Mouse (Mus musculus): Measurements from ENCODE around the gene Nhsl1. TPM values are rescaled to one million over a fixed set of nuclear protein-coding genes. Genes with fewer than 3 reads are reported as not detected.
A peak's percentile ranks its signal among the peaks of the same experiment; 100 is the strongest.

Gene Nhsl1
- polyA plus RNA-seq, 1 experiment from 2014 or later, result 9.3 TPM

DNA sequence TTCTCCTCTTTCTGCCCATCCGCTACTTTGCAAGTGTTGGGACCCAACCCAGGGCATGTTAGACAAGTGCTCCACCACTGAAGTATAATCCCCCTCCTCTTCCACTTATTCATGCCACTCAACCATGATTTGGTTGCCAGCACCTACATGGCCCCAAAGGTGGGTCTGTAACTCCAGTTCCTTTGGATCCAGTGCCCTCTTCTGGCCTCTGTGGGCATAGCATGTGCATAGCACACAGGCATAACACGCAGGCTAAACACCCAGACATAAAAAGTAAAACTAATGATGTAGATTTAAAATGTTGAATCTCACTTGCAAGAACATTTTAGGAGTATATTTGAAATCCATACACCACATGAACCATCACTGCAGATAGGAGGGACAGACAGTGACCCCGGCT lies 110.7 kb downstream of the Nhsl1 start:
- ATAC-seq (ENCODE audit: low FRiP score, low TSS enrichment), result no peak
- H3K4me3 ChIP-seq (ENCODE audit: low read length), result no peak overlapping the region
- no peak overlapping the region for H3K9ac ChIP-seq (replicated peaks; ENCODE audit: low read length)
- no peak overlapping the region for H3K4me2 ChIP-seq (replicated peaks; ENCODE audit: low read depth, low read length)
- H3K36me3 ChIP-seq (ENCODE audit: insufficient read depth, low read length), result peaks cover 9% of the 10 kb centered on the region
- no peaks in the 10 kb centered on the region for H3K27me3 ChIP-seq (ENCODE audit: insufficient read depth, low read length)
- peak overlapping the region; percentile 70; the same call in 1 of the 2 replicates for H3K27ac ChIP-seq (ENCODE audit: low read length)
- H3K9me3 ChIP-seq (ENCODE audit: low read length), result peaks cover 7% of the 10 kb centered on the region
- peaks cover 15% of the 10 kb centered on the region for H3K4me1 ChIP-seq (ENCODE audit: insufficient read depth, low read length)
- WGBS, result 86% methylated on average over 3 of the region's 3 CpGs

DNA sequence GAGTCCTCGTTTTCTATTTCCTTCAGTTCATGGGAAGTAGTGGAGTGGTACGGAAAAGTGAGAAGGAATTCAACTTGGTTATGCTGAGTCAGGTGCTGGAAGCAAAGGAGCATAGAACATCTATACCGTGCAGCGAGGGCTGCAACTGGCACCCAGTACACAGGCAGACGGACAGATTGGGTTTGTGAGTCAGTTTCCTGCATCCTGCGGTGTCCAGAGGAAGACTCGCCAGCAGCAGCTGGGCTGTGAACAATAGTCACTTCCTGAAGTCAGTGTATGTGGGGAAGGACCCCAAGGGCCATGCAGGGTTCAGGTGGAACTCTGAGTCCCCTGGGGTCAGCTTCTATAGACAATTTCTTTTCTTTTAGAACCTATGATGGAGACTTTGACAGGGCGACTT lies 111.4 kb downstream of the Nhsl1 start:
- ATAC-seq (ENCODE audit: low FRiP score, low TSS enrichment), result peak; percentile 74
- 62% methylated on average over 8 of the region's 8 CpGs for WGBS
- Histone ChIP-seq H3K9me3 (ENCODE audit: low read length) (peaks cover 7% of the 10 kb centered on the region), H3K4me1 (ENCODE audit: insufficient read depth, low read length) (peaks cover 15% of the 10 kb centered on the region), H3K27me3 (ENCODE audit: insufficient read depth, low read length) (no peaks in the 10 kb centered on the region), H3K4me2 (replicated peaks; ENCODE audit: low read depth, low read length) (0 out of 2 replicates have a peak overlapping the region, but pooled peaks have one; percentile 58), H3K4me3 (ENCODE audit: low read length) (no peak overlapping the region), H3K36me3 (ENCODE audit: insufficient read depth, low read length) (peaks cover 9% of the 10 kb centered on the region), H3K9ac (replicated peaks; ENCODE audit: low read length) (no peak overlapping the region), H3K27ac (ENCODE audit: low read length) (peak overlapping the region; percentile 71; the same call in 1 of the 2 replicates)

DNA sequence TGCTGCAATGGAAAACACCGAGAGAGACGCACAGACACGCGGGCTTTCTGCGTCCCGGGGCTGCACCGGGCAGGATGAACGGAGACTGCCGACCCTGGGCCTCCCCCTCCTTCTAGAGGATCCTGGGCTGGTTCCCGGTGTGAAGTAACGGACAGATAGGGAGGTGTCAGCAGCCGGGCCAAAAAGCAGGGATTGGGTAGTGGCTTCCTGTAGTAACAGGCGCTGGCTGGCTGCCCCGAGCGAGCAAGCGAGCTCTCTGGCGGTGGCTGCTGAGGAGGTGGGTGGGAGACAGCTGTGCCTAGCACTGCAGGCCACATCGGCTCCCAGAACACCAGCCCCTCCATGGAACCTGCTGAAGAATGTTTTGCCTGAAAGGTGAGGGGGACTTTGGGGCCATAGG lies 112.2 kb downstream of the Nhsl1 start:
- H3K27ac ChIP-seq (ENCODE audit: low read length), result peak overlapping the region; percentile 71
- peak; percentile 88 for ATAC-seq (ENCODE audit: low FRiP score, low TSS enrichment)
- 3% methylated on average over 18 of the region's 18 CpGs for WGBS
- H3K4me3 ChIP-seq (ENCODE audit: low read length), result peak overlapping the region; percentile 44
- peaks cover 9% of the 10 kb centered on the region for H3K36me3 ChIP-seq (ENCODE audit: insufficient read depth, low read length)
- peak overlapping the region; percentile 57 for H3K9ac ChIP-seq (replicated peaks; ENCODE audit: low read length)
- peaks cover 7% of the 10 kb centered on the region for H3K9me3 ChIP-seq (ENCODE audit: low read length)
- peak overlapping the region; percentile 58 for H3K4me2 ChIP-seq (replicated peaks; ENCODE audit: low read depth, low read length)
- H3K27me3 ChIP-seq (ENCODE audit: insufficient read depth, low read length), result no peaks in the 10 kb centered on the region
- H3K4me1 ChIP-seq (ENCODE audit: insufficient read depth, low read length), result peaks cover 23% of the 10 kb centered on the region

DNA sequence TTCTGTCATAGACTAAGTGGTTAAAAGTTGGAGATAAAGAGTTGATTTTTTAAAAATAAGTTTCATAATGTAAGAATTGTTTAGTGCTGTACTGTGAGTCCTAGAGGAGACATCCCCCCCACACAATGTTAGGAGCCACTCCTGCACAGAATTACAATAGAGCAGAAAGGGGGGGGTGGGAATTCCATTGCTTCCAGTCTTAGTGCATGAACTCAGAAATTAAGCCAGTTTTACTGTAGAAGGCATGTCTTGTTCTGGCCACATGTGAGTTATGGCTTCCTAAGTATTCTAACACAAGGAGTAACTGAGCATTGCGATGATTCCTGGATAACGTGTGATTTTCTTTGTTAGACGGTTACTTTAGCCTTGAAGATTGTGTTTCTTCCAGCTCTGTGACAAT lies 112.8 kb downstream of the Nhsl1 start:
- Histone ChIP-seq H3K4me2 (replicated peaks; ENCODE audit: low read depth, low read length) (peak overlapping the region; percentile 31; the same call in 1 of the 2 replicates), H3K9me3 (ENCODE audit: low read length) (peaks cover 7% of the 10 kb centered on the region), H3K9ac (replicated peaks; ENCODE audit: low read length) (peak overlapping the region; percentile 38; the same call in 1 of the 2 replicates), H3K36me3 (ENCODE audit: insufficient read depth, low read length) (peaks cover 9% of the 10 kb centered on the region), H3K4me1 (ENCODE audit: insufficient read depth, low read length) (peaks cover 29% of the 10 kb centered on the region), H3K27me3 (ENCODE audit: insufficient read depth, low read length) (no peaks in the 10 kb centered on the region), H3K27ac (ENCODE audit: low read length) (peak overlapping the region; percentile 45; the same call in 1 of the 2 replicates), H3K4me3 (ENCODE audit: low read length) (peak overlapping the region; percentile 22)
- ATAC-seq (ENCODE audit: low FRiP score, low TSS enrichment), result no peak
- 26% methylated on average over 3 of the region's 3 CpGs for WGBS

DNA sequence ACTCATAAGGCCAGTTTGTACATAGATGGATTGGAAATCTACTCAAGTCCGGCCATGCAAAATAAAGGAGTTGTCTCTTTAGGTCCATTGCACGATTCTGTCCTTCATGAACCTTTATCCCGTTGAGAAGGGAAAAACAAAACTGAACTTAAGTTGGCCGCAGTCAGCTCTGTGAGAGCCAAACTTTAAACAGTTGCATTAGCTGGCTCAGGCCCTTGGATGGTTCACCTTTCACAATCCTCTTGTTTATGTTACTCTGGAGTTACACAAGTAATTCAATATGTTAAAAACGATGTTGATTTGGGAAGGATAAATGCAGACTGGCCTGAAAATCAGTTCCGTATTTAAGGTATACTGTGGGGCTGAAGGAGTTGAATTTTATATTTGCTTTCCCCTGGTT lies 116.7 kb downstream of the Nhsl1 start:
- 65% methylated on average over 6 of the region's 6 CpGs for WGBS
- Histone ChIP-seq H3K9ac (replicated peaks; ENCODE audit: low read length) (no peak overlapping the region), H3K4me1 (ENCODE audit: insufficient read depth, low read length) (peaks cover 27% of the 10 kb centered on the region), H3K4me3 (ENCODE audit: low read length) (no peak overlapping the region), H3K4me2 (replicated peaks; ENCODE audit: low read depth, low read length) (no peak overlapping the region), H3K36me3 (ENCODE audit: insufficient read depth, low read length) (no peaks in the 10 kb centered on the region), H3K9me3 (ENCODE audit: low read length) (no peaks in the 10 kb centered on the region), H3K27me3 (ENCODE audit: insufficient read depth, low read length) (no peaks in the 10 kb centered on the region), H3K27ac (ENCODE audit: low read length) (no peak overlapping the region; the same call in 1 of the 2 replicates)
- no peak for ATAC-seq (ENCODE audit: low FRiP score, low TSS enrichment)

DNA sequence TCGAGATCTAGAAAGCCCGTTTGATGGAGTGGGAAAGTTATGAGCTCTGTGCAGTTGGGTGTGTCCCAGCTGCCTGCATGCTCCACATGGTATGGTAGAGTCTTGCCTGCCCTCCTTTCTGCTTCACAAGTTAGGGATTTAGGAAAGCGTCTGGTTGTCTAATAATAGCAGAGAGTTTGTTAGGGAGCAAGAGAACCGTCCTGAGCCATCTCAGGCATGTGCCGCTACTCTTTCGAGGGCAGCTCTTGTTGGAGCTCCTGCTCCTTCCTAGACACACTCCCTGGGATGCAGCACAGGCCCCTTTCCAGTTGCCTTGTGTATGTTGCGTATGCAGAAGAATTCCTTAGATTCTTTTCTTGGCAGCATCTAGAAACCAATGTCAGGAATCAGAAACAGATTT lies 117.2 kb downstream of the Nhsl1 start:
- ATAC-seq (ENCODE audit: low FRiP score, low TSS enrichment), result 0 out of 2 replicates have a peak, but pooled peaks have one; percentile 33
- no peak overlapping the region for H3K4me2 ChIP-seq (replicated peaks; ENCODE audit: low read depth, low read length)
- 35% methylated on average over 7 of the region's 7 CpGs for WGBS

DNA sequence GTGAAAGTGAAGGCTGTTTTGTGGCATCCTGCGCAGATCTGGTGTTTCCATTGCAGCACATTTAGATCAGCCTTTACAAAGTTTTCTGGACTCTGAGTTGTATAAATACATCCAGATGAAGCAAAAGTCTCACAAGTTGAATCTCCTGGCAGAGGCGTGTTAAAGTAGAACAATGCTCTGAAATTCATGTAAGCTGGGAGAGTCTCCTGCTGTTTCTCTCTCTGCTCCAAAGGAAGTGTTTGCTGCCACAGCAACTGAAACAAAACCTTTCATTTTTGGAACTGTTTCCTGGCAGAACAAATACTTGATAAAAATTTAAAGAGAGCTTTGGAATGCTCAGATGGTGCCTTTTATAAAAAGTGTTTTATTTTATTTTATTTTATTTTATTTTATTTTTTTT lies 118.8 kb downstream of the Nhsl1 start:
- ATAC-seq (ENCODE audit: low FRiP score, low TSS enrichment), result no peak

More for the DNA sequence above, 117.2 kb downstream of the Nhsl1 start:
- no peaks in the 10 kb centered on the region for H3K9me3 ChIP-seq (ENCODE audit: low read length)
- no peak overlapping the region for H3K9ac ChIP-seq (replicated peaks; ENCODE audit: low read length)
- H3K36me3 ChIP-seq (ENCODE audit: insufficient read depth, low read length), result no peaks in the 10 kb centered on the region
- H3K27me3 ChIP-seq (ENCODE audit: insufficient read depth, low read length), result no peaks in the 10 kb centered on the region
- H3K4me1 ChIP-seq (ENCODE audit: insufficient read depth, low read length), result peaks cover 23% of the 10 kb centered on the region
- H3K27ac ChIP-seq (ENCODE audit: low read length), result no peak overlapping the region
- no peak overlapping the region for H3K4me3 ChIP-seq (ENCODE audit: low read length)

DNA sequence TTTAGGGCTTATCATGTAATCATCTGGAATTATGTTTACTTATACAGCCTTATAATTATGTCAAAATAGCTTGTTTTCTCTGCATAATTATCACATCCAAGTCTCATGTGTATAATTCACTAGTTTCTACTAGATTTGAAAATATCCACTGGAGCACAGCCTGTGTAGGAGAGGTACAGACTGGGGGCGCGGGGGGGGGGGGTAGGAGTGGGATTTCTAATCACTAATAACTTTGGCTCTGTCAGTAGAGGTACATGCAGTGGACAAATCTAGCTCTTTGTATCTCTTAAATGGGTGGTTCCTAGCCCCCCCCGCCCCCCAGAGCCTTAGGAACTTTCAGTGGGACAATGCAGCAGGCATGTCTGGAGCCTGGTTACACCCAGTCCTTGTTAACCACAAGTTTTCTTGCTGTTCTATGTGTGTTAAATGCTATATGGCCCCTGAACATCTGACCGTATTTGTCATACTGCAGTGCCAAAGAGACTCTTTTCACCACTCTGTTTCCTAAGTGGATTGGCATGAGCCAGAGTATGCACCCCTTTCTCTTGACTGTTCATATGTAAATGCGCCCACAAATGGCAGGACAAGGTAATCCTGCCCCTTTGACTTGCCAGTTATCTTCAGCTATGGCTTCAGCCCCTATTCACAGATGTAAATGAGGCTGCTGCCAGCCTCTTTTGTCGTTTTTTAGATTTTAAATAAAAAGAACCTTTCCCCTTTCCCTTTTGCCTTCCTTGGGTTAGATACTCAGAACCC lies 127.0 kb downstream of the Nhsl1 start:
- no peak overlapping the region for H3K9ac ChIP-seq (replicated peaks; ENCODE audit: low read length)
- no peak overlapping the region for H3K4me3 ChIP-seq (ENCODE audit: low read length)
- WGBS, result 50% methylated on average over 6 of the region's 6 CpGs
- no peaks in the 10 kb centered on the region for H3K9me3 ChIP-seq (ENCODE audit: low read length)
- no peaks in the 10 kb centered on the region for H3K36me3 ChIP-seq (ENCODE audit: insufficient read depth, low read length)
- peaks cover 12% of the 10 kb centered on the region for H3K4me1 ChIP-seq (ENCODE audit: insufficient read depth, low read length)
- no peaks in the 10 kb centered on the region for H3K27me3 ChIP-seq (ENCODE audit: insufficient read depth, low read length)
- no peak overlapping the region for H3K4me2 ChIP-seq (replicated peaks; ENCODE audit: low read depth, low read length)
- no peak overlapping the region for H3K27ac ChIP-seq (ENCODE audit: low read length)
- no peak for ATAC-seq (ENCODE audit: low FRiP score, low TSS enrichment)

More for the DNA sequence above, 118.8 kb downstream of the Nhsl1 start:
- Histone ChIP-seq H3K4me1 (ENCODE audit: insufficient read depth, low read length) (peaks cover 14% of the 10 kb centered on the region; the same call in 1 of the 2 replicates), H3K9me3 (ENCODE audit: low read length) (no peaks in the 10 kb centered on the region), H3K27me3 (ENCODE audit: insufficient read depth, low read length) (no peaks in the 10 kb centered on the region), H3K9ac (replicated peaks; ENCODE audit: low read length) (no peak overlapping the region), H3K36me3 (ENCODE audit: insufficient read depth, low read length) (no peaks in the 10 kb centered on the region), H3K4me2 (replicated peaks; ENCODE audit: low read depth, low read length) (no peak overlapping the region), H3K27ac (ENCODE audit: low read length) (peak overlapping the region; percentile 53; the same call in 1 of the 2 replicates), H3K4me3 (ENCODE audit: low read length) (no peak overlapping the region)
- 77% methylated on average over 2 of the region's 2 CpGs for whole genome bisulfite sequencing

DNA sequence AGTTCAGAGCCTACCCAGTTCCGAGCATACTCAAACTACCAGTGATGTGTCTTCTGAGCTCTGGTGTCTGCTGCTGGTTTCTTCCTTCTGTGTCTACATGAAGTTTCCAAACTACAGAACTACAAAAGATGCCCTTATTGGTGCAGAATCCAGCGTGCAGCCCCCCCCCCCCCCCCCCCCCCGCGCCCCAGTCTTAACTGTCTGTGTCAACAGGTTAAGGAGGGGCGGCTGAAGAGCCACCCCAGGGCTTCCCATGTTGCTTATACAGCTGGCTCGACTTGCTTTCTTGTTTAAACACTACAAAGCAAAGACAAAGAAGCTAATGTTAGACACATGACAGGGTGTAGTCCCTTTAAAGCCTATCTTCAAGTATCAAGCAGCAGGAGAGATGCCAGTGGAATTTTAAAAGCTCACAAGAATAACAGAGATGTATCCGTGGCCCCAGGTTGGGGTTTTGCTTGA lies 127.6 kb downstream of the Nhsl1 start:
- no peak overlapping the region for H3K4me3 ChIP-seq (ENCODE audit: low read length)
- H3K9me3 ChIP-seq (ENCODE audit: low read length), result no peaks in the 10 kb centered on the region
- WGBS, result 28% methylated on average over 5 of the region's 7 CpGs
- H3K36me3 ChIP-seq (ENCODE audit: insufficient read depth, low read length), result no peaks in the 10 kb centered on the region
- H3K27ac ChIP-seq (ENCODE audit: low read length), result no peak overlapping the region
- ATAC-seq (ENCODE audit: low FRiP score, low TSS enrichment), result 0 out of 2 replicates have a peak, but pooled peaks have one; percentile 6
- H3K9ac ChIP-seq (replicated peaks; ENCODE audit: low read length), result no peak overlapping the region
- no peaks in the 10 kb centered on the region for H3K27me3 ChIP-seq (ENCODE audit: insufficient read depth, low read length)
- H3K4me2 ChIP-seq (replicated peaks; ENCODE audit: low read depth, low read length), result no peak overlapping the region
- H3K4me1 ChIP-seq (ENCODE audit: insufficient read depth, low read length), result peaks cover 12% of the 10 kb centered on the region

DNA sequence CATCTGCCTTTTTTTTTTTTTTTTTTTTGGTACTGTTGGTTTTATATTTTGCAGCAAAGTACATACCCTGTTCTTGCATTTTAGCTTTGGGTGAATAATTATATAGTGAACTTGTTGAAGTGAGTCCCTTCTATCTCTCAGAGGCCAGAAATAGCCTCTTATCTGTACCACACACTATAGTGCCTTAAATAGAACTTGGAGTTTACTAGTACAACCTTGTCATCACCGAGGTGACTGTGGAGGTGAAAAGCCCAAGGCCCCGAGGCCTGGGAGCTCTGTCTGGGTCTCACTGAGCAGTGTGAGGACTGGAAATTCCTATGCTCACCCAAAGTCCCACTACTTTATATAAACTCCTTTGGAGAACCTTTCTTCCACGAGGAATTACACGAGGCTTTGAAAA lies 128.5 kb downstream of the Nhsl1 start:
- no peak overlapping the region for H3K4me2 ChIP-seq (replicated peaks; ENCODE audit: low read depth, low read length)
- peaks cover 12% of the 10 kb centered on the region for H3K4me1 ChIP-seq (ENCODE audit: insufficient read depth, low read length)
- no peak overlapping the region for H3K4me3 ChIP-seq (ENCODE audit: low read length)
- no peak for ATAC-seq (ENCODE audit: low FRiP score, low TSS enrichment)
- no peaks in the 10 kb centered on the region for H3K27me3 ChIP-seq (ENCODE audit: insufficient read depth, low read length)
- H3K9ac ChIP-seq (replicated peaks; ENCODE audit: low read length), result no peak overlapping the region
- no peak overlapping the region for H3K27ac ChIP-seq (ENCODE audit: low read length)
- no peaks in the 10 kb centered on the region for H3K36me3 ChIP-seq (ENCODE audit: insufficient read depth, low read length)
- H3K9me3 ChIP-seq (ENCODE audit: low read length), result no peaks in the 10 kb centered on the region
- WGBS, result 56% methylated on average over 4 of the region's 4 CpGs
